Mouse (Mus musculus) heart, embryonic 13.5 days (tissue): ENCODE data around the gene Mad2l2. TPM values are rescaled to one million over a fixed set of nuclear protein-coding genes. Genes with fewer than 3 reads are reported as not detected.

Experiments
- ATAC-seq: fragments of 200-750 bp; cut with Nextera tagmentation; 2 replicates; pipeline ENCODE4 v1.8.0; 2017; ENCODE audit warnings: moderate TSS enrichment; ENCODE audit not compliant: insufficient number of reproducible peaks, low FRiP score, low TSS enrichment; ENCODE audit errors: extremely low read depth
- H3K27ac ChIP-seq: fragments of 300-500 bp; sonication (generic); replicated peaks from 2 replicates; pipeline ENCODE4 v1.5.1; 2015; ENCODE audit warnings: moderate library complexity, mild to moderate bottlenecking, inconsistent platforms
- H3K27me3 ChIP-seq: fragments of 300-500 bp; sonication (generic); replicated peaks from 2 replicates; pipeline ENCODE4 v1.6.1; 2015; ENCODE audit warnings: mild to moderate bottlenecking, inconsistent platforms
- H3K36me3 ChIP-seq: fragments of 300-500 bp; sonication (generic); 2 replicates; pipeline ENCODE4 v1.6.1; 2015; ENCODE audit warnings: mild to moderate bottlenecking, inconsistent platforms
- H3K4me1 ChIP-seq: fragments of 300-500 bp; sonication (generic); 2 replicates; pipeline ENCODE4 v1.6.1; 2015; ENCODE audit warnings: inconsistent platforms
- H3K4me2 ChIP-seq: fragments of 300-500 bp; sonication (generic); 2 replicates; pipeline ENCODE4 v1.6.1; 2015; ENCODE audit warnings: inconsistent platforms, mild to moderate bottlenecking, moderate library complexity
- H3K4me3 ChIP-seq: fragments of 300-500 bp; sonication (generic); 2 replicates; pipeline ENCODE4 v1.5.1; 2015; ENCODE audit warnings: moderate library complexity, mild to moderate bottlenecking, inconsistent platforms
- H3K9ac ChIP-seq: fragments of 300-500 bp; sonication (generic); 2 replicates; pipeline ENCODE4 v1.6.1; 2015; ENCODE audit warnings: inconsistent platforms, mild to moderate bottlenecking, moderate library complexity
- H3K9me3 ChIP-seq: fragments of 300-500 bp; sonication (generic); 2 replicates; pipeline ENCODE4 v1.6.1; 2016; ENCODE audit warnings: inconsistent platforms
- WGBS: fragments of 180-500 bp; shearing (Covaris S2); methylation state at CpG from one replicate; pipeline ENCODE4 v1.1.7; 2015; ENCODE audit warnings: mixed read lengths; 5-methylcytosine and 5-hydroxymethylcytosine counted together
- polyA plus RNA-seq: library from polyadenylated mRNA; unstranded; fragments of >200 nt; fragmentation: Nextera tagmentation; extraction: Ambion mirVana; gene quantifications from 2 replicates; pipeline ENCODE4 v1.2.1, GENCODE M21; 2015

Gene Mad2l2
- polyA plus RNA-seq, 1 experiment from 2014 or later, result 33.3 TPM

- no peak for ATAC-seq
- Histone ChIP-seq H3K36me3 (peaks cover 45% of the 10 kb centered on the region), H3K4me3 (peak overlapping the region; percentile 68; the same call in 1 of the 2 replicates), H3K4me2 (peak overlapping the region; percentile 82), H3K27me3 (peaks cover 8% of the 10 kb centered on the region; the same call in 1 of the 2 replicates), H3K4me1 (peaks cover 15% of the 10 kb centered on the region), H3K27ac (peak overlapping the region; percentile 80), H3K9me3 (no peaks in the 10 kb centered on the region), H3K9ac (peak overlapping the region; percentile 47; the same call in 1 of the 2 replicates)
- WGBS, result 51% methylated on average over 7 of the region's 7 CpGs
Observed at GRCm38 (mm10) chr4:148150242-148150641, 20.1 kb downstream of the Mad2l2 start.

- H3K27ac ChIP-seq, result peak overlapping the region; percentile 80
- peak overlapping the region; percentile 83 for H3K9ac ChIP-seq
- no peak for ATAC-seq
- H3K4me1 ChIP-seq, result peaks cover 15% of the 10 kb centered on the region
- peak overlapping the region; percentile 68 for H3K4me3 ChIP-seq
- WGBS, result 37% methylated on average over 3 of the region's 3 CpGs
- peak overlapping the region; percentile 82 for H3K4me2 ChIP-seq
- H3K36me3 ChIP-seq, result peaks cover 45% of the 10 kb centered on the region
- H3K27me3 ChIP-seq, result peaks cover 8% of the 10 kb centered on the region; the same call in 1 of the 2 replicates
- H3K9me3 ChIP-seq, result no peaks in the 10 kb centered on the region
Observed at GRCm38 (mm10) chr4:148150953-148151266, 20.7 kb downstream of the Mad2l2 start.

DNA sequence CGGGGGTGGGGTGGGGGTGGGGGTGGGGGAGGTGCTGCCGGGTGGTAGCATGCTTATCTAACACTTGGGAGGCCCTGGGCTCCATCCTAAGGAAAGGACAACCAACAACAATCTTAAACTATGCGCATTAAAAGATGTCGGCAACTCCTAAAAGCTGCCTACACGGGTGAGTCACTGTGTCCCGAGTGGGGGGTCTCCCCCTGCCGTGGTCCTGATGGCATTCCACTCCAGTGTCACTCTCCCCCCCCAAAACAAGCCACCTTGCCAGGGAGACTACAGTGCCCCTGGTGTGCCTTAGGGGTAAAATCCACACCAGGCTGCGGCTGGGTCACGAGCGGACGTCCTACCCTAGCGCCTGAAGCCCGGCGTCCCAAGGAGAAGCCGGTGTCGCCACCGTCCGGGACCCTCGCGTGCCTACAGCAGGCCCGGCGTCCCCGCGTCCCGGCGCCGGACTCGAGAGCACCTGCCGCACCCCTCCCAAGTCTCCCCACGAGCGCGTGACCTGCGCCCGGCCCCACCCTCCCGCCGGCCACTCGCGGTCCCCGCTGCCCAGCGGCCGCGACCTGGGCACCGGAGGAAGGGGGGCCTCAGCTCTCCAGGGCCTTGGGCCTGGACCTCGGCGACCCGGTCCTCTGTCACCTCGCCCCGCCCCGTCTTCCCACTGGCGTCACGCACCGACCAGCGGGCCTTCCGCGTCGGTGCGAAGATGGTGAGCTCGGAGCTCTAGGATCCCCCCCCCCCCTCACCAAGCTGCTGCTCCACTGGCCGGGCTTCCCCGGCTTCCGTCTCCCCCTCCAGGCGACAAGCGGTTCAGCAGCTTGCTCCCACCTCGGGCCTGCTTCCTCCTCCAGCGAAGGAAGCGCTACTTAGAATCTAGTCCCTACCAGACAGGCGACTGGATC lies 21.3 kb downstream of the Mad2l2 start, which contains the start of gene Fbxo6:
Gene Fbxo6, minus strand, starts transcription at position 874 of the 902 bp plus-strand sequence.
- Histone ChIP-seq H3K9me3 (no peaks in the 10 kb centered on the region), H3K4me2 (peak within 1 kb of the TSS; percentile 82), H3K27ac (peak within 1 kb of the TSS; percentile 80), H3K9ac (peak within 1 kb of the TSS; percentile 83), H3K4me1 (peaks cover 15% of the 10 kb centered on the region), H3K36me3 (peaks cover 45% of the 10 kb centered on the region), H3K27me3 (peaks cover 8% of the 10 kb centered on the region; the same call in 1 of the 2 replicates), H3K4me3 (peak within 1 kb of the TSS; percentile 68)
- peak; percentile 87 for ATAC-seq
- under 1% methylated on average over 55 of the region's 67 CpGs for WGBS

DNA sequence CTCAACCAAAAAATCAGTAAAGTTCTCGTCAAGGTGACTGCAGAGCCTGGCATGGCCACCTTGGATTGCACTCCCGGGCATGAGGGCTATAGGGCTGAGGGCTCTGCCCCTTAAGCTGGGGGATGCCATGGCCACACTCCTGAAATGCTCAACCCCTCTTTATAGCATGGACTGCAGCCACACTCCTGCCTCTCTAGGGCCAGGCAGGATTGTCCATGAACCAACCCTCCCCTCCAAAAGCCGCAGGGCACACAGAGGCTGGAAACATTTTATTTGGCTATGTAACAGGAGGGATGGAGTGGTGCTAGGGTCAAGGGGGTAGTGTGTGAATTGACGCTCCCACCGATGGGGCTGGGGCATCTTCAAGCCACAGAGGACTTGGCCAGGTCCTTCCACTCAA lies 22.4 kb downstream of the Mad2l2 start:
- H3K9me3 ChIP-seq, result no peaks in the 10 kb centered on the region
- peaks cover 44% of the 10 kb centered on the region for H3K36me3 ChIP-seq
- peaks cover 15% of the 10 kb centered on the region for H3K4me1 ChIP-seq
- H3K4me3 ChIP-seq, result no peak overlapping the region
- peaks cover 8% of the 10 kb centered on the region; the same call in 1 of the 2 replicates for H3K27me3 ChIP-seq
- no peak overlapping the region for H3K27ac ChIP-seq
- no peak for ATAC-seq
- H3K9ac ChIP-seq, result no peak overlapping the region; the same call in 1 of the 2 replicates
- H3K4me2 ChIP-seq, result no peak overlapping the region
- 79% methylated on average over 5 of the region's 5 CpGs for WGBS

DNA sequence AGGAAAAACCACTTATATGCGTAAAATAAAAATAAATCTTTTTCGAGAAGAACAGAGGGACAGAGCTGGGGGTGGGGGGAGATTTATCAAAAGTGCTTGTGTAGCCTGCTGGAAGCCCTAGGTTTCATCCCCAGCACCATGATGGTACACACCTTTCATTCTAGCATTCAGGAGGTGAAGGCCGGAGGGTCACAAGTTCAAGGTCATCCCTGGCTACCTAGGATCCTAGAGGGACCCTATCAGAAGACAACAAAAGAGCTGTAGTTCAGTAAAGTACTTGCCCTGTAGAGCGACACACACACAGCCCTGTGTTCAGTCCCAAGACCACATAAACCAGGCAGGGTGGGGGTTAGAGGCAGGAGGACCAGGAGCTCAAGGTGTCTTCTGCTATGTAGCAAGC lies 23.8 kb downstream of the Mad2l2 start:
- 85% methylated on average over 4 of the region's 4 CpGs for WGBS
- Histone ChIP-seq H3K9ac (no peak overlapping the region), H3K27me3 (peaks cover 13% of the 10 kb centered on the region), H3K4me3 (no peak overlapping the region), H3K36me3 (peaks cover 43% of the 10 kb centered on the region), H3K4me1 (peaks cover 24% of the 10 kb centered on the region), H3K27ac (no peak overlapping the region), H3K4me2 (no peak overlapping the region), H3K9me3 (no peaks in the 10 kb centered on the region)
- ATAC-seq, result no peak

- H3K4me2 ChIP-seq, result no peak overlapping the region
- 58% methylated on average over 3 of the region's 3 CpGs for WGBS
- peaks cover 28% of the 10 kb centered on the region for H3K4me1 ChIP-seq
- no peaks in the 10 kb centered on the region for H3K9me3 ChIP-seq
- no peak for ATAC-seq
- H3K27ac ChIP-seq, result no peak overlapping the region
- H3K27me3 ChIP-seq, result peaks cover 11% of the 10 kb centered on the region
- H3K4me3 ChIP-seq, result no peak overlapping the region
- no peak overlapping the region for H3K9ac ChIP-seq
- peaks cover 40% of the 10 kb centered on the region for H3K36me3 ChIP-seq
Observed at GRCm38 (mm10) chr4:148154982-148155381, 24.8 kb downstream of the Mad2l2 start.

DNA sequence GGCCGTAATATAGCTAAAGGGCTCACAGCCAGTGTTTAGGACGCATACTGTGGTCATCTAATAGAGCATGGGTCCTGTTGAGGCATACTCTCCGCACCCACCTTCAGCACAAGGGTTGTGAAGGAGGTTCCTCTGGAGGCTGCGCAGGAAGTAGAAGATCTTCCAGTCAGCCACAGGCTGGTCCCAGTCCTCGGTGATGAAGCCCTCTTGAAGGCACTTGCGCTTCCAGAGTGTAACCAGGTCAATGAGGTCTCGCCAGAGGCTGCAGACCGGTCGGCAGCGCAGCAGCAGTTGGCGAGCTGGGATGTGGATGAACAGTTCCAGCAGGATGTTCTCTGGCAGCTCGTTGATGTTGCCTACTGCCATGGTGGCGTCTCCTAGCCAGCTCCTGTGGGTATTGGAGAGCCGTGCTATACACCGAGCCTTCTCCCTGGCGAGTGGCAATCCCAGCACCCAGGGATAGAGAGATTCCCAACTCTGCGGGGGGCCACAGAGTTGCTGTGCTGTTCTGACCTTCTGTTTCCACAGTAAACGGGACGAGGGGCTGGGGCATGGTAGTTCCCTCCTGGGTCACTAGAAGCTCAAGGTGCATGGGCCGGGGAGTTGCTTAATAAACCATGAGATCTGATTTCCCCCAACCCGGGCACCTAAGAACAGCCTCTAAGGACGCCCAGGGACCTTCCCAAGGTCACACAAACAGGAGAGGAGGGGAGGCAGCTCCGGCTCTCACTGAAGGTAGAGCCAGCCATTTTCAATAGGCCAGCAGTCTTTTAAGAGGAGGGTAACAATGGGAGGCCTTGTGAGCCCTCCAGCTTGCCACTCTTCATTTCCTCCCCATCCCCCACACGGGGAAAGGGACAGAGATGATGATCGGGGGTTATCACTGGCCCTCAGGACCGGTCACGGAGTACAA lies 28.5 kb downstream of the Mad2l2 start:
- peak overlapping the region; percentile 87 for H3K9ac ChIP-seq
- no peak for ATAC-seq
- H3K9me3 ChIP-seq, result no peaks in the 10 kb centered on the region
- peak overlapping the region; percentile 74 for H3K4me3 ChIP-seq
- peak overlapping the region; percentile 95 for H3K4me2 ChIP-seq
- H3K27ac ChIP-seq, result peak overlapping the region; percentile 65
- peaks cover 37% of the 10 kb centered on the region for H3K36me3 ChIP-seq
- peaks cover 48% of the 10 kb centered on the region for H3K27me3 ChIP-seq
- 30% methylated on average over 27 of the region's 27 CpGs for WGBS
- H3K4me1 ChIP-seq, result peaks cover 25% of the 10 kb centered on the region

DNA sequence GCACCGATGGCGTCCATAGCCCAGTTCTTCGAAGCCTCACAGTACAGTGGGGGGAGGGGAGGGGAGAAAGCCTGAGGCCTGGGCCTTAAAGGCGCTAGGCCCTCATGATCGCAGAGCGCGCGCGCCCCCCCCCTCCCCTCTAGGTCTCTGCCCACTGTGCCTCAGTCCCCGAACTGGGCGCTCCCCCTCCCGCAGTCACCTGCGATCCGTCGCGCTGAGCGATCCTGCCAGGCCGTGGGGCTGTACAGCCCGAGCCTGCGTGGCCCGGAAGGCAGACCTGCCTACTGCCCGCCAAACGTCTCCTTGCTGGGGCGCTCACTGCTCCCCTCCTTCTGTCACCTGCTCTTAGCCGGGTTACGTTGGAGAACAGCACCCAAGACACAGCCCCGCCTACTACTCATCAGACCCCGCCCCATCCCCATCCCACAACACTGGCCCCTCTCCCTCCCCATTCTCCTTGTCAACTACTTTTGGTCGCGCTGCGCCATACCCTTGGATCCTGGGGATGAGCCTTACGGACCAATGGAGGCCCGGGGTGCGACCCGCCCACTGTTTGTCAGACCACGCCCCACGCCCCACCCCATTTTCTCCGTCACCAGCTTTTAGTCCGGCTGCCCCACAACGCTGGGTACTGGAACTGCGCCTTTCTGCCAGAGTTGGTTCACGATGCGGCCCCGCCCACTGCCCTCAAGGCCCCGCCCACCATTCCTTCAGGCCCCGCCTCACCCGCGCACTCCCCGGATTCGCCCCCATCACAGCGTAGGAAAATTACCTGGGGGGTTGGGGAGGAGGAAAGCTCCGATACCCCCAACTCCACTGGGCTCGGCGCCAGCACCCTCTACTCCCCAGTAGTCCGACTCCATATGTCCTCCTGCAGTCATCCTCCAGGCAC lies 29.6 kb downstream of the Mad2l2 start:
- Histone ChIP-seq H3K4me3 (peak overlapping the region; percentile 74), H3K27me3 (peaks cover 59% of the 10 kb centered on the region), H3K27ac (peak overlapping the region; percentile 65), H3K9ac (peak overlapping the region; percentile 87), H3K9me3 (no peaks in the 10 kb centered on the region), H3K36me3 (peaks cover 29% of the 10 kb centered on the region), H3K4me2 (peak overlapping the region; percentile 95), H3K4me1 (peaks cover 35% of the 10 kb centered on the region)
- peak; percentile 83 for ATAC-seq
- WGBS, result under 1% methylated on average over 55 of the region's 55 CpGs

DNA sequence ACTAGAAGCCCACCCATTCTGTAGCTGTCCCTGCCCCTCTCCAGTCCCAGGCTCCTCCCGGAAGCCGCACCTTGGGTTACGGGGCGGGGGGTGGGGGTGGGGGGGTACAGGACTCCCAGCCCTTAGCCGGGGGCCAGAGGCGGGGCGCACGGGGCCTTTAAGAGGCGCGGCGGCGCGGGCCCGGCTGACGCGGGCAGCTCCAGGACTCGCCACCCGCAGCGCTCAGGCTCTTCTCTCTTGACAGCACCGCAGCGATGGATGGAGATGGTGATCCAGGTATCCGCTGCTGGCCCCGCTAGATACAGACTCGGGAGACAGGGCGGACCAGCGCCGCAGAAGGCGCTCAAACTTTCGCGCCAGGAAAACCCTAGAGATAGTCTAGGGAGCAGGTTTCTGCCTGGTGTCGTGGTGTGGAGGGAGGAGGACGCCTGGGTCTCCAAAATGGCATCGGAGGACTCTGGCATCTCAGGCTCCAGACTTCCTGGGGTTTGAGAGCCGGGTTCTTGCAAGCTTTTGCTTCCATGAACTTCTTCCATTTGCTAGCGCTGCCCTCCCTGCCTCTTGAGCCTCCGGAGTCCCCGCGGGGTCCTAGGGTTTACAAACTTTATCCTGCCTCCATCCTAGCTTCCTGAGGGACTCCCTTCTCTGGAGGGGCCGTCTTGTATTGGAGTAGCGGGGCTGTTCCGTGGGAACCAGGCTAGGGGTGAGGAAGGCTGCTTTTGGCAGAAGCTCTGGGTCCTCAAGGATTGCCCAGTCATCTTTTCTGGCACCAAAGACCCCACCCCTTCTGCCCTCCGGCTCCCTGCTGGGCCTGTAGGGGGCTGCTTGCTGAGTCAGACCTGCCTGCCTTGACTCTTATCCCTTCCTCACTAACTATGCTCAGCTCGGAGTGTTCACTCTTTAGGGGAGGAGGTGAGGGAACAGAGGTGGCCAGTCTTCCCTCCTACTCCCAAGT lies 30.5 kb downstream of the Mad2l2 start, which contains the start of the genes Fbxo44 and Fbxo2:
Gene Fbxo44, minus strand, starts transcription at position 47 of the 955 bp plus-strand sequence.
Gene Fbxo2, plus strand, starts transcription at position 186 of the 955 bp plus-strand sequence.
- peak; percentile 21 for ATAC-seq
- H3K4me1 ChIP-seq, result peaks cover 38% of the 10 kb centered on the region
- H3K9me3 ChIP-seq, result no peaks in the 10 kb centered on the region
- peak within 1 kb of the TSS; percentile 95 for H3K4me2 ChIP-seq
- peaks cover 68% of the 10 kb centered on the region for H3K27me3 ChIP-seq
- H3K27ac ChIP-seq, result peak within 1 kb of the TSS; percentile 65
- peaks cover 23% of the 10 kb centered on the region for H3K36me3 ChIP-seq
- WGBS, result 2% methylated on average over 41 of the region's 43 CpGs
- H3K9ac ChIP-seq, result peak within 1 kb of the TSS; percentile 87
- peak within 1 kb of the TSS; percentile 74 for H3K4me3 ChIP-seq
